Mouse (Mus musculus) stomach, embryonic 15.5 days (tissue): ENCODE data around the gene Wnt3. TPM values are rescaled to one million over a fixed set of nuclear protein-coding genes. Genes with fewer than 3 reads are reported as not detected.

Source experiments
- ATAC-seq: fragments of 200-750 bp; cut with Nextera tagmentation; 2 replicates; pipeline ENCODE4 v1.8.0; 2017; ENCODE audit warnings: low read depth, moderate number of reproducible peaks, moderate TSS enrichment; ENCODE audit not compliant: insufficient read depth, low FRiP score
- H3K27ac ChIP-seq: fragments of 300-500 bp; sonication (generic); 2 replicates; pipeline ENCODE4 v1.5.1; 2015; ENCODE audit warnings: mild to moderate bottlenecking, inconsistent platforms
- H3K27me3 ChIP-seq: fragments of 300-500 bp; sonication (generic); replicated peaks from 2 replicates; pipeline ENCODE4 v1.6.1; 2015; ENCODE audit warnings: inconsistent platforms
- H3K36me3 ChIP-seq: fragments of 300-500 bp; sonication (generic); 2 replicates; pipeline ENCODE4 v1.6.1; 2015; ENCODE audit warnings: inconsistent platforms
- H3K4me1 ChIP-seq: fragments of 300-500 bp; sonication (generic); 2 replicates; pipeline ENCODE4 v1.6.1; 2015; ENCODE audit warnings: inconsistent platforms
- H3K4me2 ChIP-seq: fragments of 300-500 bp; sonication (generic); 2 replicates; pipeline ENCODE4 v1.6.1; 2015; ENCODE audit warnings: mild to moderate bottlenecking, inconsistent platforms
- H3K4me3 ChIP-seq: fragments of 300-500 bp; sonication (generic); replicated peaks from 2 replicates; pipeline ENCODE4 v1.5.1; 2015; ENCODE audit warnings: inconsistent platforms
- H3K9ac ChIP-seq: fragments of 300-500 bp; sonication (generic); 2 replicates; pipeline ENCODE4 v1.6.1; 2015; ENCODE audit warnings: inconsistent platforms
- H3K9me3 ChIP-seq: fragments of 300-500 bp; sonication (generic); 2 replicates; pipeline ENCODE4 v1.6.1; 2016; ENCODE audit warnings: inconsistent platforms
- WGBS: fragments of 180-500 bp; shearing (Covaris S2); methylation state at CpG from one replicate; pipeline ENCODE4 v1.1.7; 2015; 5-methylcytosine and 5-hydroxymethylcytosine counted together
- polyA plus RNA-seq: library from polyadenylated mRNA; unstranded; fragments of >200 nt; fragmentation: Nextera tagmentation; extraction: Ambion mirVana; gene quantifications from 2 replicates; pipeline ENCODE4 v1.2.1, GENCODE M21; 2015

Gene Wnt3
- polyA plus RNA-seq, 1 experiment from 2014 or later = 0.22 TPM

DNA sequence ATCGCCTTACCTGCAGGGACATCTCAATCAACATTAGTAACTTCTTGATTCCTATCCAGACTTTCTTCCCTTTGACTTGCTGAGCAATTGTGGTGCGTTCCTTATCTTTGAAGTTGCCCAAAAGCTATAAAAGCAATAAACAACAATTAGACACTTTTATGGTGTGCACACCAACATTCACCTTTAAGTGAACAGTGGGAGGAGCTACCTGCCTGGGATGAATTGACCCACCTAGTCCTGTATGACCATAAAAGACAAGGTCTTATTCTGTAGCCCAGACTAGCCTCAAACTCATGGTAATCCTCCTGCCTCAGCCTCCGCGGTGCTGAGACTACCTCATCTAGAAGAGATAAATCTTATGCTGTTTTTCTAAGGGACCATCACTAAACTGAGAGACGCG is 53.3 kb downstream of the Wnt3 start:
- peaks cover 12% of the 10 kb centered on the region for H3K36me3 ChIP-seq
- H3K27me3 ChIP-seq = no peaks in the 10 kb centered on the region
- no peak for ATAC-seq
- WGBS = 94% methylated on average over 6 of the region's 6 CpGs
- no peak overlapping the region for H3K4me3 ChIP-seq
- H3K27ac ChIP-seq = no peak overlapping the region
- H3K4me2 ChIP-seq = no peak overlapping the region
- no peaks in the 10 kb centered on the region for H3K4me1 ChIP-seq
- no peak overlapping the region for H3K9ac ChIP-seq
- no peaks in the 10 kb centered on the region for H3K9me3 ChIP-seq

DNA sequence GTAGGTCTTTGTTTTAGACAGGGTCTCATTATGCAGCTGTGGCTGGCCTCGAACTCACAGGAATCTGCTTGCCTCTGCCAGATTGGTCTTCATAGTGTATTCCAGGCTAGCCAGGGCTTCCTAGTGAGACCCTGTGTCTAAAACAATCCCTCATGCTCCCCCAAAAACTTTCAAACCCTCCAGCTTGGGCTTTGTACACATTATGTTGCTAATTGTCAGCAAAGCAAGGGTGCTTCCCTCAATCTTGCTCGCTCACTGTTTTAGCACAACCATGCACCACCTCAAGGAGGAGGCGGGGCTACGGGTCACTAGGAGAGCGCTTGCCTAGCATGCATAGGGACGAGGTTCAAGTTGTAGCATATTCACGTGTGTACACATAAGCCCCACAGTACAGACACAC is 54.9 kb downstream of the Wnt3 start:
- H3K4me3 ChIP-seq = no peak overlapping the region
- 0 out of 2 replicates have a peak, but pooled peaks cover 6% of the 10 kb centered on the region for H3K36me3 ChIP-seq
- H3K27me3 ChIP-seq = no peaks in the 10 kb centered on the region
- no peak overlapping the region for H3K27ac ChIP-seq
- H3K9me3 ChIP-seq = no peaks in the 10 kb centered on the region
- 80% methylated on average over 7 of the region's 7 CpGs for WGBS
- ATAC-seq = no peak
- H3K9ac ChIP-seq = no peak overlapping the region
- H3K4me1 ChIP-seq = no peaks in the 10 kb centered on the region
- no peak overlapping the region for H3K4me2 ChIP-seq

DNA sequence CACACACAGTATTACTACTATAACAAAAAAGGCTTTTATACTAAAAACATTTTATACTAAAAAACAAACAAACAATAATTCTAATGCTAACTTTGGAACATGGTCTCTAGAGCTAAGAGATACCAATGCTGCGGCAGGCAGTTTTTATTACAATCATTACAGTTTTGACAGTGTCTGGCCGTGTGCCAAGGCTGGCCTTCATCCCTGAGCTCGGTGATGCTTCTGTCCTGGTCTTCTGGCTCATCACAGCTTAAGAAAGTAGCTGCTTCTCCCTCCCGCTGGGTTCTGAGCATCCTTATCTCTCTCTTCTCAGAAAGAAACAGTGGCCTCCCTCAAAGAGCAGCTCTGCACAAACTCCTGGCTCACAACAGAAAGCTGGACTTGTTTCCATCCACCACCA is 56.0 kb downstream of the Wnt3 start:
- 55% methylated on average over 4 of the region's 4 CpGs for WGBS
- H3K9ac ChIP-seq = no peak overlapping the region
- H3K4me1 ChIP-seq = no peaks in the 10 kb centered on the region
- 0 out of 2 replicates have a peak, but pooled peaks cover 3% of the 10 kb centered on the region for H3K36me3 ChIP-seq
- H3K9me3 ChIP-seq = no peaks in the 10 kb centered on the region
- no peak overlapping the region for H3K27ac ChIP-seq
- no peaks in the 10 kb centered on the region for H3K27me3 ChIP-seq
- no peak overlapping the region for H3K4me2 ChIP-seq
- ATAC-seq = no peak
- no peak overlapping the region for H3K4me3 ChIP-seq

DNA sequence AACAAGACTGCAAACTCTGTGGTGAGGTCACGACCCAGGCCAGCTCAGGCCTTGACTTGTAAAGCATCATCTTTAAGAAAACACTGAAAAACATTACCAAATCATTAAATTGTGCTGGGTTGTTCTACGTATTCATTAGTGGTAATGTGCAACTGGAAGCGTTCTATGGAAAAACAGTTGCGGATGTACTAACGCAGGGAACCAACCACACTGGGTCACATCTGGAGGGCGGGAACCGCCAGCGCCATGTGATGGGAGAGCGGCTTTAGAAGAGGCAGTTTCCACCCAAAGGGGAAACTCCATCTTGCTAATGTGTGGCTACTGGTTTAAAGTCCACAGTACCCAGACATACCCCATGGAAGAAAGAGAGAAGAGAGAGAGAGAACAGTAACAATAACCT is 56.5 kb downstream of the Wnt3 start:
- H3K9ac ChIP-seq = no peak overlapping the region
- H3K9me3 ChIP-seq = no peaks in the 10 kb centered on the region
- 88% methylated on average over 9 of the region's 9 CpGs for WGBS
- no peak overlapping the region for H3K27ac ChIP-seq
- H3K36me3 ChIP-seq = 0 out of 2 replicates have a peak, but pooled peaks cover 3% of the 10 kb centered on the region
- H3K27me3 ChIP-seq = no peaks in the 10 kb centered on the region
- H3K4me3 ChIP-seq = no peak overlapping the region
- H3K4me2 ChIP-seq = no peak overlapping the region
- no peaks in the 10 kb centered on the region for H3K4me1 ChIP-seq
- ATAC-seq = no peak

DNA sequence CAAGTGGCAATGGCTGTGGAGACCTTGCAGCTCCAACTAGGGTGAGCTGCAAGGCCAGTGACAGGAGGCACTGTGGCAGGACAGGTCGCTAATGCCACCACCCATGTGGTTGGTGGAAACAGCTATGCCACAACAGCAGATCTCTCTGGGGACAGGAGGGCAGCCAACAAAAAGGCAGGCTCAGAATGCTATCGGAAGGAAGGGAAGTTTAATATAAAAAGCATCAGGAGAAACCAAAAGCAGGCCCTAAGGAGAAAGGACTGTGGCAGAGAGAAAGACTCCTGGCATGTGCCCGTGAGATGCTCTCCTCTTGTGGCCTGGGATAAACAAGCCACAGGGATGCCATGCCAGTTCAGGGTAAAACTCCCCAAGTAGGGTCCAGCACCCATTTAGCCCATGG is 57.8 kb downstream of the Wnt3 start:
- no peak overlapping the region for H3K27ac ChIP-seq
- no peaks in the 10 kb centered on the region for H3K4me1 ChIP-seq
- no peak overlapping the region for H3K4me2 ChIP-seq
- no peaks in the 10 kb centered on the region for H3K9me3 ChIP-seq
- no peaks in the 10 kb centered on the region for H3K36me3 ChIP-seq
- no peak for ATAC-seq
- no peak overlapping the region for H3K4me3 ChIP-seq
- no peak overlapping the region for H3K9ac ChIP-seq
- H3K27me3 ChIP-seq = no peaks in the 10 kb centered on the region
- 84% methylated on average over 3 of the region's 3 CpGs for WGBS

GRCm38 (mm10) chr11:103832331-103832730 is 58.4 kb downstream of the Wnt3 start:
- Histone ChIP-seq H3K4me3 (no peak overlapping the region), H3K4me1 (no peaks in the 10 kb centered on the region), H3K9me3 (no peaks in the 10 kb centered on the region), H3K4me2 (no peak overlapping the region), H3K36me3 (no peaks in the 10 kb centered on the region), H3K27me3 (no peaks in the 10 kb centered on the region), H3K27ac (no peak overlapping the region), H3K9ac (no peak overlapping the region)
- ATAC-seq = no peak
- 85% methylated on average over 4 of the region's 4 CpGs for WGBS

DNA sequence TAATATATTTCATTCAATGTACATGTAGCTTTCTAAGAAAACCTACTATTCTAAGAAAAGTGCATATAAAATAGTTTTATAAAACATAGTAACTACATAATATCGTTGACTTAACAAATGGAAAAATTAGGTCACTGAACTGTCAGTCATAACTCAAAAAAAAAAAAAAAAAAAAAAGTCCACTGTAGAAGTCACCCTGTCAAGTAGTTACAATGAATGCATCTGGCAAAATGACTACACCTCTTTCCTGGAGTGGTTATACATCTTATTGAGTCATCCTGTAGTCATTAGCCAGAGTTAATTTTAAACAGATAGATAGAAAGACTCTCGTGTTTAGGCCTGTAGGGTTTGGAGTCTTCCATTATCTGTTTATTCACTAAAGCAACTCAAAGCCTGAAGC is 65.0 kb downstream of the Wnt3 start:
- Histone ChIP-seq H3K9ac (no peak overlapping the region), H3K27me3 (no peaks in the 10 kb centered on the region), H3K9me3 (no peaks in the 10 kb centered on the region), H3K4me2 (no peak overlapping the region), H3K27ac (no peak overlapping the region), H3K4me3 (no peak overlapping the region), H3K4me1 (no peaks in the 10 kb centered on the region), H3K36me3 (no peaks in the 10 kb centered on the region)
- WGBS = 64% methylated on average over 2 of the region's 2 CpGs
- no peak for ATAC-seq

DNA sequence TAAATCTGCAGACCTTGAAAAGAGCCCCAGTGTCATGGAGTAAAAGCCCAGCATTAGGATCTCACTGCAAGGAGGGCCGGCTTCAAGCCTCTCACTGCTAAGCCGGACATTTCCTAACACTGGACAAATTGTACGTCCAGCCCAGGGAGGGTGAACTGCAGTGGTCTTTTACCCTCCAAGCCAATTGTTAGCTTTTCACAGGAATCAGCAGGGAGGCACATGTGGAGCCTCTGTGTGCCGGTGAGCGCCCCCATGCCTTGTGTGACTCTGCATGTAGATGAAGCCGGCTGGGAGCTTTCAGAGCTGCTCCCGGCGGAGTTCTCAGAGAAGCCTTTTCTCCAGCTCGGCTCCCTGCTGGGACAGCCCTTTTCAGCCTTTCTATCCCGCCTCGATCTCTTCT is 66.9 kb downstream of the Wnt3 start:
- ATAC-seq = no peak
- no peak overlapping the region for H3K4me3 ChIP-seq
- no peak overlapping the region for H3K9ac ChIP-seq
- no peaks in the 10 kb centered on the region for H3K9me3 ChIP-seq
- no peak overlapping the region for H3K4me2 ChIP-seq
- no peak overlapping the region for H3K27ac ChIP-seq
- H3K4me1 ChIP-seq = no peaks in the 10 kb centered on the region
- whole genome bisulfite sequencing = 34% methylated on average over 11 of the region's 11 CpGs
- H3K27me3 ChIP-seq = no peaks in the 10 kb centered on the region
- no peaks in the 10 kb centered on the region for H3K36me3 ChIP-seq

DNA sequence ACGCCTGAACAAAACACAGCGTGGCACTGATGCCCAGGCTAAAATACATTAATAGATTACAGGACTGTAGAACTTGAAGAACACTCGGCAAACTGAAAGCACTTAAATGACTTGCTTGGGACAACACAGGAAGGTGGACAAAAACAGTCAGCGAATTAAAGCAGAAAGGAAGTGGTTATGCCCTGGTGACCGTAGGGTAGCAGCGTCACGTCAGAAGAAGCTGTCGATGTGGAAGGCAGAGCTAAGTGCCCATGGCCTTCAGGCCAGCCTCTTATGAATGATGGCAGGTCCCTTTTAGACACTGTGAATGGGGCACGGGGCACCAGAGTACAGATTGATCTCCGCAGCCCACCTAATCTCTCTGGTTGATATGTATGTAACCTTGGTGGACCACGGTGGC is 74.3 kb downstream of the Wnt3 start:
- H3K4me1 ChIP-seq = no peaks in the 10 kb centered on the region
- H3K27me3 ChIP-seq = no peaks in the 10 kb centered on the region
- H3K27ac ChIP-seq = no peak overlapping the region
- 89% methylated on average over 11 of the region's 11 CpGs for WGBS
- no peak overlapping the region for H3K9ac ChIP-seq
- no peak for ATAC-seq
- no peak overlapping the region for H3K4me2 ChIP-seq
- H3K4me3 ChIP-seq = no peak overlapping the region
- no peaks in the 10 kb centered on the region for H3K9me3 ChIP-seq
- no peaks in the 10 kb centered on the region for H3K36me3 ChIP-seq

DNA sequence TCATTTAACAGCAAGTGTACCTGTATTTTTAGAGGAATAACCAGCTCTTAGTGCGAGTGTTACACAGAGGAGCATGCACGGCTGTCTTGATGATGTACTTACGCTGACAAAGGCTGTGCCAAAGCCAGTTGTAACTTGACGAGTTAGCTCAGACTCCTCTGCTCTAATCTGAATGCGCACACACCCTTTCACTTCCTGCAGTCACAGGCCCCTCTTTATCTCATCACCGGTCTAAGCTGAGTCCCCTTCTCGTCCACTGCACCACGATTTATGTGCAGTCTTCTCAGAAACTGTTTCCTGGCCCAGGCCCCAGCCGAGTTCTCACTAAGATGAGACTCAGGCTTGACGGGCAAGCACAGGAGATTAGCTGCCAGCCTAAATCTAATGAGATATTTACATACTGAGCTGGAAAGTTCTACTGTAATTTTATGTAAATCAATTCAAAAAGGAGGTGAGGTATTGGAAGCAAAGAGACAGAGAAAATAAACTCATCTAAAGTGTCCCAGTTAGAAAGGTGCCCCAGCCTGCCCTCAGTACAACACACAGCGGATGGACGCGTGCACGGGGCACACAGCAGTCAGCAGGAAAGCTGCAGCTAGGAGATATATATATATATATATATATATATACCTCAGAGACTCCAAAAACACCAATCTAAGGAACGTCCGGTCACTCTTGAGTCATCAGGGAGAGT is 78.8 kb downstream of the Wnt3 start:
- no peak overlapping the region for H3K4me3 ChIP-seq
- 66% methylated on average over 16 of the region's 16 CpGs for WGBS
- no peaks in the 10 kb centered on the region for H3K9me3 ChIP-seq
- no peak overlapping the region for H3K4me2 ChIP-seq
- H3K27ac ChIP-seq = no peak overlapping the region
- no peak overlapping the region for H3K9ac ChIP-seq
- ATAC-seq = no peak
- H3K4me1 ChIP-seq = no peaks in the 10 kb centered on the region
- H3K27me3 ChIP-seq = no peaks in the 10 kb centered on the region
- 0 out of 2 replicates have a peak, but pooled peaks cover 3% of the 10 kb centered on the region for H3K36me3 ChIP-seq

DNA sequence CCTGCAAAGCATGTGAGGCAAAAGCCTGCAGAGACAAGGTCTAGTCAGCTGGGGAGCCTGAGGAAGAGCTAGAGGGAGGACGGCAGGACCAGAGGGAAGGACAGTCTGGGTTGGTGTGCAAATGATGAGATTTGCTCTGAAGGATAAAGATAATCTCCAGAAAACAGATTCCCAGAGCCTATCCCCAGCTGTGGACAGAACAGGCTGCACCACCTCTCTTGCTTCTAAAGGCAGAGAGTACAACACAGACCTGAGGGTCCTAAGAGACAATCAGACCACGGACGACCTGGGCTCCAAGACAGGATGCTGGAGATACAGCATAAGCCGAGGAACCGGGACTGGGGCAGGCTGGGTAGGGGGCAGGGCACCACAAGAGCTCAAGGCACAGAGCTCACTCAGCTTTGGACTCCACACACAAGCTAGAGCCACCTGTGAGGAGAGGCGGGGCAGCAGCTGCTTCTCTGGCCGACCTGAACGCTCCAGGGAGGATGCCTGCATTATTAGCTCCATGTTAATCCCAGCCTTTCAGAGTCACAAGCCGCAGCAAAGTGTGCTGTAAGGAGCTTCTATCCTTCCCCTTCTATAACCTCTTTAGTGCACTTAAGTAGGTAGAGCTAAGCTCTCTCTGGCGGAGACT is 79.5 kb downstream of the Wnt3 start:
- Histone ChIP-seq H3K9me3 (no peaks in the 10 kb centered on the region), H3K4me2 (no peak overlapping the region), H3K4me3 (no peak overlapping the region), H3K4me1 (no peaks in the 10 kb centered on the region), H3K9ac (no peak overlapping the region), H3K36me3 (0 out of 2 replicates have a peak, but pooled peaks cover 3% of the 10 kb centered on the region), H3K27ac (no peak overlapping the region), H3K27me3 (no peaks in the 10 kb centered on the region)
- no peak for ATAC-seq
- WGBS = 54% methylated on average over 10 of the region's 10 CpGs

DNA sequence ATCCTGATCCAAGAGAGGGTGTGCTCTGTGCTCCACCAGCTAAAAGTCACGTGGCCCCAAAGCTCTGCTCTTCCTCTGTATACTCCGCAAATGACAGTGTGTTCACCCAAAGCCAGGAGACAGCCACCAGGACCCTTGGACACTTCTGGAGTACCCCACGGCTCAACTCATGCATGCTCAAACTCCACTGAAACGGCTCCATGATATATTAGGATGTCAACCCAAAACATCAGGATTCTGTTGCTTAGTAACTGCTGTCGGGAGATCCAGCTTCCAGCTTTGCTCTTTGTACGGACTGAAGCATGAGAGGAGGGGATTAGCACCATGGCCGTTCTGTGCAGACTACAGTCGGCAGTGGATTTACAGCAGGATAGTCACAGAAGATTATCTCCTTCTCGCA is 80.3 kb downstream of the Wnt3 start:
- no peak overlapping the region for H3K4me3 ChIP-seq
- H3K4me1 ChIP-seq = no peaks in the 10 kb centered on the region
- no peaks in the 10 kb centered on the region for H3K27me3 ChIP-seq
- ATAC-seq = no peak
- H3K36me3 ChIP-seq = 0 out of 2 replicates have a peak, but pooled peaks cover 3% of the 10 kb centered on the region
- WGBS = 58% methylated on average over 9 of the region's 9 CpGs
- H3K9me3 ChIP-seq = no peaks in the 10 kb centered on the region
- no peak overlapping the region for H3K9ac ChIP-seq
- no peak overlapping the region for H3K4me2 ChIP-seq
- H3K27ac ChIP-seq = no peak overlapping the region
